Mouse (Mus musculus) lung, embryonic 14.5 days (tissue): ENCODE data around the gene Zfp36l1. TPM values are rescaled to one million over a fixed set of nuclear protein-coding genes. Genes with fewer than 3 reads are reported as not detected.

Experiments used
- ATAC-seq: fragments of 200-750 bp; cut with Nextera tagmentation; 2 replicates; pipeline ENCODE4 v1.8.0; 2017; ENCODE audit warnings: mild to moderate bottlenecking, moderate TSS enrichment, moderate library complexity; ENCODE audit not compliant: insufficient read depth
- DNase-seq: peaks from one replicate; pipeline ENCODE4 v3.0.0-alpha.2; 2015
- H3K27ac ChIP-seq: fragments of 300-500 bp; sonication (generic); 2 replicates; pipeline ENCODE4 v1.5.1; 2014; ENCODE audit warnings: low read depth, mild to moderate bottlenecking, moderate library complexity
- H3K27me3 ChIP-seq: fragments of 300-500 bp; sonication (generic); 2 replicates; pipeline ENCODE4 v1.6.1; 2014; ENCODE audit warnings: low read length, control low read depth; ENCODE audit not compliant: insufficient read depth
- H3K36me3 ChIP-seq: fragments of 300-500 bp; sonication (generic); 2 replicates; pipeline ENCODE4 v1.6.1; 2014; ENCODE audit warnings: control low read depth; ENCODE audit not compliant: insufficient read depth
- H3K4me1 ChIP-seq: fragments of 300-500 bp; sonication (generic); 2 replicates; pipeline ENCODE4 v1.6.1; 2014; ENCODE audit warnings: antibody characterized with exemption, control low read depth; ENCODE audit not compliant: insufficient read depth
- H3K4me2 ChIP-seq: fragments of 300-500 bp; sonication (generic); 2 replicates; pipeline ENCODE4 v1.6.1; 2014; ENCODE audit warnings: mild to moderate bottlenecking
- H3K4me3 ChIP-seq: fragments of 300-500 bp; sonication (generic); 2 replicates; pipeline ENCODE4 v1.5.1; 2014; ENCODE audit warnings: low read depth, low read length
- H3K9ac ChIP-seq: fragments of 300-500 bp; sonication (generic); 2 replicates; pipeline ENCODE4 v1.6.1; 2014
- H3K9me3 ChIP-seq: fragments of 300-500 bp; sonication (generic); 2 replicates; pipeline ENCODE4 v1.6.1; 2016; ENCODE audit warnings: low read depth, low read length, control low read depth
- CTCF ChIP-seq: IDR thresholded peaks from 2 replicates; pipeline ENCODE4 v1.5.1; 2016; ENCODE audit warnings: antibody characterized with exemption, low read depth
- WGBS: fragments of 180-500 bp; shearing (Covaris S2); extraction: QIAGEN DNeasy Blood & Tissue Kit; methylation state at CpG from one replicate; pipeline ENCODE4 v1.1.7; 2014; 5-methylcytosine and 5-hydroxymethylcytosine counted together
- polyA plus RNA-seq: library from polyadenylated mRNA; unstranded; fragments of >200 nt; fragmentation: Nextera tagmentation; extraction: Ambion mirVana; gene quantifications from 2 replicates; pipeline ENCODE4 v1.2.1, GENCODE M21; 2014

The Zfp36l1 gene
- polyA plus RNA-seq, 1 experiment from 2014 or later = 190 TPM

DNA sequence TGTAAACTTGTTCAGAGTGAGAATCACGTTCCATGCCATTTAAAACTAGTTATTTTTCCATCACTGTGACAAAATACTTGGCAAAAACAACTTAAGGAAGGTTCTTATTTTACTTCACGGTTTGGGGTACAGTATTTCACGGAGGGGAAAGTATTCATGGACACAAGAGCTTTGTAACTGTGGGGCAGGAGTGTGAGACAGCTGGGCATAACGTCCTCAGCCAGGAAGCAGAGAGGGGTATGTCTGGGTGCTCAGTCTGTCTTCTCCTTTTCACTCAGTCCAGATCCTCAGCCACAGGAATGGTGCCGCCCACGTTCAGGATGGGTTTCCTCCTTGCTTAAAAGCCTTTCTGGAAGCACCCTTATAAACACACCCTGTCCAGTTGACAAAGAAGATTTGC, 16.1 kb downstream of the Zfp36l1 start:
- TF ChIP-seq CTCF = no peak
- Histone ChIP-seq H3K9ac (no peak overlapping the region), H3K9me3 (no peaks in the 10 kb centered on the region), H3K4me3 (no peak overlapping the region), H3K27ac (no peak overlapping the region), H3K27me3 (no peaks in the 10 kb centered on the region), H3K4me1 (peaks cover 3% of the 10 kb centered on the region; the same call in 1 of the 2 replicates), H3K36me3 (no peaks in the 10 kb centered on the region), H3K4me2 (no peak overlapping the region)
- DNase-seq (no peak), ATAC-seq (no peak)
- 73% methylated on average over 6 of the region's 6 CpGs for WGBS

DNA sequence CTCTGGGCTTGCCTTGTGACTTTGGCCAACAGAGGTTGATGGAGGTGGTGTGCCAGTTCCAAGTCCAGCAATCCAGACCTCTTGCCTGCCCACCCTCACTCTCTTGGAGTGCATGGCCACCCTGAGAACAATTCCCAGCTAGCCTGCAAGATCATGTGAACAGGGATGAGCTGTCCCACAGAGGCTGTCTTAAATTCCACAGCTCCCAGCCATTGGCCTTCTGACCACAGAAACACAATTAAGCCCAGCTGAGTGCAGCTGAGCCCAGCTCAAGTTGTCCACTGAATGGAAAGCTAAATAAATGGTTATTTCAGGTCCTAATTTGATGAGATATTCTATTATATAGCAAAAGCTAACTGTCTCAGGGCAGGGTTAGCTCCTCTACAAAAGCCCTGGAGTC, 20.0 kb downstream of the Zfp36l1 start:
- peaks cover 18% of the 10 kb centered on the region for H3K4me1 ChIP-seq

DNA sequence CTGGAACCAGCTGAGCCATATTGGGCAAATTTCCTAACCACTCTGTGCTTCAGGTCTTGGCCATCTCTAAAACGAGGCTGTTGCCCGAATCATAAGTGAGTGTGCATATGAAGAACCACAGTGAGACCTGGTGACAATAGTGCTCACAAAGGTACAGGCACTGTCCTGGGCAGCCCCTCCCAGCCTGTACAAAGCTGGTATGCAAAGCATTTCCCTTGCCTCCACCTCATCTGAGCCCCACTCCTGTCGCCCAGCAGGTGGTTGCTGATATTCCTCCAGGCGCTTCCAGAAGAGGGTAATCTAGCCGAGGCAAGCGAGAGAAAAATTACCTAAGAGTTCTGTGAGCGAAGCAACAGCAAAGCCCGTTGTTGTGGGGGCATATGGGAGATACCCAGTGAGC, 21.7 kb downstream of the Zfp36l1 start:
- ATAC-seq (peak; percentile 74), DNase-seq (peak; percentile 48)
- Histone ChIP-seq H3K4me2 (peak overlapping the region; percentile 45), H3K4me1 (peaks cover 18% of the 10 kb centered on the region), H3K9me3 (no peaks in the 10 kb centered on the region), H3K27me3 (no peaks in the 10 kb centered on the region), H3K4me3 (no peak overlapping the region), H3K36me3 (no peaks in the 10 kb centered on the region), H3K27ac (peak overlapping the region; percentile 79), H3K9ac (peak overlapping the region; percentile 13; the same call in 1 of the 2 replicates)
- 29% methylated on average over 8 of the region's 8 CpGs for WGBS
- TF ChIP-seq CTCF = no peak

More for the DNA sequence above, 20.0 kb downstream of the Zfp36l1 start:
- Histone ChIP-seq H3K9me3 (no peaks in the 10 kb centered on the region), H3K27me3 (no peaks in the 10 kb centered on the region), H3K9ac (no peak overlapping the region), H3K36me3 (no peaks in the 10 kb centered on the region), H3K27ac (no peak overlapping the region), H3K4me2 (no peak overlapping the region), H3K4me3 (no peak overlapping the region)
- DNase-seq (no peak), ATAC-seq (no peak)
- TF ChIP-seq CTCF = no peak

DNA sequence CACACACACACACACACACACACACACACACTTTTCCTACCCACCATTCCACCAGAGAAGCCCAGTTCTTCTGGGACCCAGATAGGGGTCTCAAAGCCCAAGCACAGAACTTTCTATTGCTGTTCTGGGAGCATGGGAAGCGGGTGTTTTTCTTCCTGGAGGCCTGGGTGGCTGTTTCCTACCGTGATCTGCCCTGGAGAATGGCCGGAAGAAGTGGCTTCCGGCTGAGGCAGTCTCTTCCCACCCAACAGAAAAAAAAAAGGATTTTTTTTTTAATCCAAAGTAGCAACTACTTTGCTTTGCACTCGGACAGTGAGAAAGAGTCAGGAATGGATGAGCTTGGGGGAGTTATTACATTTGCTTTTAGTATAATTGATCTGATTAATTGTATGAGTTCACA, 22.3 kb downstream of the Zfp36l1 start:
- H3K9ac ChIP-seq = no peak overlapping the region
- TF ChIP-seq CTCF = no peak
- 68% methylated on average over 5 of the region's 5 CpGs for WGBS
- ATAC-seq = no peak
- H3K9me3 ChIP-seq = no peaks in the 10 kb centered on the region
- H3K4me2 ChIP-seq = peak overlapping the region; percentile 45; the same call in 1 of the 2 replicates
- H3K4me3 ChIP-seq = no peak overlapping the region
- H3K27ac ChIP-seq = peak overlapping the region; percentile 79; the same call in 1 of the 2 replicates
- no peaks in the 10 kb centered on the region for H3K36me3 ChIP-seq
- peak; percentile 30 for DNase-seq
- peaks cover 18% of the 10 kb centered on the region for H3K4me1 ChIP-seq
- no peaks in the 10 kb centered on the region for H3K27me3 ChIP-seq

DNA sequence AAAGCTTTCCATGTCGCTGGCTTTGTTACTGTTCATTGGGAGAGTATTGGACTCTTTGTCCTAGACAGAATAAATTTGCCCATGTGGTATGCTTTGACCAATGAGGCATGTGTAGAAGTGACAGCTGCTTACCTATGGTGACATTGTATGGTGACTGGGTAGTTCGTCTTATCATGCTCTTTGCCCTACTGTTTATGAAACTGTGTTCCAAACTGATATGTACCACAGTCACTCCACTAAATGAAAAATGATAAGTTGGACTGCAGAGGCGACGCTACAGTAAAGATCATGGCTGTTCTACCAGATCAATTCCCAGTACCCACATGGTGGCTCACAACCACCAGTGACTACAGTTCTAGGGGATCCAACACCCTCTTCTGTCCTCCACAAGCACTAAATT, 24.7 kb downstream of the Zfp36l1 start:
- ATAC-seq (no peak), DNase-seq (no peak)
- H3K36me3 ChIP-seq = no peaks in the 10 kb centered on the region
- no peaks in the 10 kb centered on the region for H3K27me3 ChIP-seq
- no peak overlapping the region for H3K4me2 ChIP-seq
- 74% methylated on average over 4 of the region's 4 CpGs for WGBS
- H3K27ac ChIP-seq = no peak overlapping the region
- no peak overlapping the region for H3K4me3 ChIP-seq
- no peak for TF ChIP-seq CTCF
- H3K9me3 ChIP-seq = no peaks in the 10 kb centered on the region
- no peak overlapping the region for H3K9ac ChIP-seq
- H3K4me1 ChIP-seq = peaks cover 35% of the 10 kb centered on the region

DNA sequence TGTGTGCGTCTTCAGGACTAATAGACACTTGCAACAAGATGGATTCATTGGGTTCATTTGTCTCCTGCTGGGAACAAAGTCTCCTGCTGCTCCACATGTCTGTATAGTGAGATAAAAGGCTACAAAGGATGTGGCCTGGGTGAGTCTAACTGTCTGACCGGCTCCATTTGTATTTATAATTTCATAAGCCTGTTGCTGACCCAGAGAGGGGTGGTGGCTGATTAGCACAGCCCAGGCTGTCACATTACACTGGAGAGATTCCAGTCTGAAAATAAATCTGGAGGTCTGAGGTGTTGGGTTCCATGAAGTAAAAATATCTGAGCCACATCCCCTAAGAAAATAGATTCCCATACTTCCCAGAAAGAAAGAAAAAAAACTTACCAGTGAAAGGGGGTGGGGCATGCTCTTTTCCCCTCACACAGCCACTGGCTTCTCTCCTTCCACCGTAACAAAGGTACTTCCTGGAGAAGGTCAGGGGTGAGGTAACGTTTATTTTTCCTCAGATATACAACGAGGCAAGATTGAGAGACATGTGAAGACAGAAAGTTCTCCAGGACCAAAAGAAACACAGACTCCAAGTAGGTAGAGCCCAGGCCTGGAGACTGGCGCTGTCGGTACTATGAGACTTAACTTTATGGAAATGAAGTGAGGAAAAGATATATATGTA, 28.2 kb downstream of the Zfp36l1 start:
- TF ChIP-seq CTCF = no peak
- no peak overlapping the region for H3K4me3 ChIP-seq
- DNase-seq = peak; percentile 35
- H3K9ac ChIP-seq = no peak overlapping the region
- peaks cover 27% of the 10 kb centered on the region for H3K4me1 ChIP-seq
- ATAC-seq = peak; percentile 42; the same call in 1 of the 2 replicates
- 16% methylated on average over 7 of the region's 7 CpGs for WGBS
- H3K9me3 ChIP-seq = no peaks in the 10 kb centered on the region
- H3K27me3 ChIP-seq = no peaks in the 10 kb centered on the region
- H3K36me3 ChIP-seq = no peaks in the 10 kb centered on the region
- no peak overlapping the region for H3K4me2 ChIP-seq
- H3K27ac ChIP-seq = peak overlapping the region; percentile 85

DNA sequence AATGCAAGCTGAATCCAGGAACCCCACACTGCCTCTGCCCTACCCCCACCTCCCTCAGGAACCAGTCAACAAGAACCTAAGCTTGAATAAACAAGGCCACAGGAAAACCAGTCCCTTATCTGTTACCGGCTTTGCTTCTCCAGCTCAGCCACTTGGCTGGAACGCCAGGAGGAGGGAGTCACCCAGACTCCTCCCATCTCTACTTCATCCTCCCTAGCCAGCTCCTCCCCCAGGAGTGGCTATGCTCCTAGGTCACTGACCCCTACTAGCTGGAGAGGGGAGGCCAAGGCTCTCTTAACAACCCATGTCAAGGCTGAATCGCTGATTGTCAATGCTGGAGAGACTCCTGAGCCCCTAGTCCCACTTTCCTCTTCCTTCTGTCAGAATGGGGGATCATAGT, 28.9 kb downstream of the Zfp36l1 start:
- Histone ChIP-seq H3K27me3 (no peaks in the 10 kb centered on the region), H3K9me3 (no peaks in the 10 kb centered on the region), H3K4me2 (no peak overlapping the region), H3K4me1 (peaks cover 27% of the 10 kb centered on the region), H3K9ac (no peak overlapping the region), H3K27ac (peak overlapping the region; percentile 85), H3K36me3 (no peaks in the 10 kb centered on the region), H3K4me3 (no peak overlapping the region)
- peak; percentile 83 for ATAC-seq
- TF ChIP-seq CTCF = no peak
- WGBS = 5% methylated on average over 3 of the region's 3 CpGs
- DNase-seq = peak; percentile 75
